Mouse (Mus musculus): ENCODE measurements around the gene Copg1. TPM values are rescaled to one million over a fixed set of nuclear protein-coding genes. Genes with fewer than 3 reads are reported as not detected.

Copg1 gene
- 165 TPM in 2 replicates for polyA plus RNA-seq (2016; fragmentation: Nextera tagmentation; extraction: Ambion mirVana)

- peak; percentile 95 for ATAC-seq (ENCODE audit: low FRiP score)
- peaks cover 9% of the 10 kb centered on the region for H3K4me1 ChIP-seq
- H3K27me3 ChIP-seq, result no peaks in the 10 kb centered on the region
- peak within 1 kb of the TSS; percentile 70 for H3K27ac ChIP-seq
- no peaks in the 10 kb centered on the region for H3K9me3 ChIP-seq (replicated peaks)
- H3K36me3 ChIP-seq, result peaks cover 30% of the 10 kb centered on the region
- peak within 1 kb of the TSS; percentile 91 for H3K9ac ChIP-seq
- WGBS, result under 1% methylated on average over 31 of the region's 31 CpGs
- H3K4me3 ChIP-seq, result peak within 1 kb of the TSS; percentile 78
- H3K4me2 ChIP-seq (replicated peaks), result peak within 1 kb of the TSS; percentile 89
These were observed at the start of gene Copg1 for GRCm38 (mm10) chr6:87887594-87888233. Gene Copg1, plus strand, starts transcription at chr6:87887814.

GRCm38 (mm10) chr6:87838551-87839197 is 48.9 kb upstream of the Copg1 start, which contains the start of gene Isy1:
Gene Isy1, minus strand, starts transcription at chr6:87838798.
- Histone ChIP-seq H3K27ac (peak within 1 kb of the TSS; percentile 93), H3K4me3 (peak within 1 kb of the TSS; percentile 55), H3K9me3 (replicated peaks) (no peaks in the 10 kb centered on the region), H3K9ac (peak within 1 kb of the TSS; percentile 87), H3K27me3 (no peaks in the 10 kb centered on the region), H3K4me1 (peaks cover 11% of the 10 kb centered on the region), H3K4me2 (replicated peaks) (peak within 1 kb of the TSS; percentile 86), H3K36me3 (peaks cover 39% of the 10 kb centered on the region)
- ATAC-seq (ENCODE audit: low FRiP score), result peak; percentile 97
- WGBS, result under 1% methylated on average over 46 of the region's 46 CpGs

- 69% methylated on average over 11 of the region's 11 CpGs for WGBS
- Histone ChIP-seq H3K9ac (no peak overlapping the region), H3K4me1 (peaks cover 11% of the 10 kb centered on the region), H3K27ac (no peak overlapping the region), H3K4me2 (replicated peaks) (no peak overlapping the region), H3K36me3 (peaks cover 40% of the 10 kb centered on the region), H3K4me3 (no peak overlapping the region), H3K9me3 (replicated peaks) (no peaks in the 10 kb centered on the region), H3K27me3 (no peaks in the 10 kb centered on the region)
- no peak for ATAC-seq (ENCODE audit: low FRiP score)
These were observed 47.7 kb upstream of the Copg1 start for GRCm38 (mm10) chr6:87839797-87840341.

- ATAC-seq (ENCODE audit: low FRiP score), result no peak
- Histone ChIP-seq H3K36me3 (peaks cover 39% of the 10 kb centered on the region), H3K4me1 (peaks cover 11% of the 10 kb centered on the region), H3K27me3 (no peaks in the 10 kb centered on the region), H3K9ac (no peak overlapping the region), H3K9me3 (replicated peaks) (no peaks in the 10 kb centered on the region), H3K4me2 (replicated peaks) (no peak overlapping the region), H3K4me3 (no peak overlapping the region), H3K27ac (no peak overlapping the region)
- 80% methylated on average over 8 of the region's 8 CpGs for WGBS
These were observed 46.0 kb upstream of the Copg1 start for GRCm38 (mm10) chr6:87841635-87842034.

GRCm38 (mm10) chr6:87842254-87842653 is 45.4 kb upstream of the Copg1 start:
- Histone ChIP-seq H3K4me1 (peaks cover 6% of the 10 kb centered on the region), H3K4me2 (replicated peaks) (no peak overlapping the region), H3K9me3 (replicated peaks) (no peaks in the 10 kb centered on the region), H3K9ac (no peak overlapping the region), H3K27me3 (no peaks in the 10 kb centered on the region), H3K27ac (no peak overlapping the region), H3K36me3 (peaks cover 39% of the 10 kb centered on the region), H3K4me3 (no peak overlapping the region)
- no peak for ATAC-seq (ENCODE audit: low FRiP score)
- 16% methylated on average over 1 of the region's 1 CpGs for WGBS

GRCm38 (mm10) chr6:87845031-87845695 is 42.5 kb upstream of the Copg1 start:
- 93% methylated on average over 13 of the region's 13 CpGs for WGBS
- ATAC-seq (ENCODE audit: low FRiP score), result no peak
- Histone ChIP-seq H3K4me3 (no peak overlapping the region), H3K9ac (no peak overlapping the region), H3K9me3 (replicated peaks) (no peaks in the 10 kb centered on the region), H3K27me3 (no peaks in the 10 kb centered on the region), H3K4me1 (peaks cover 16% of the 10 kb centered on the region), H3K4me2 (replicated peaks) (no peak overlapping the region), H3K27ac (no peak overlapping the region), H3K36me3 (peaks cover 39% of the 10 kb centered on the region)

- Histone ChIP-seq H3K9me3 (replicated peaks) (no peaks in the 10 kb centered on the region), H3K4me3 (no peak overlapping the region), H3K27ac (no peak overlapping the region), H3K9ac (no peak overlapping the region), H3K4me2 (replicated peaks) (no peak overlapping the region), H3K4me1 (peaks cover 19% of the 10 kb centered on the region), H3K36me3 (peaks cover 35% of the 10 kb centered on the region), H3K27me3 (no peaks in the 10 kb centered on the region)
- no peak for ATAC-seq (ENCODE audit: low FRiP score)
- 83% methylated on average over 1 of the region's 1 CpGs for WGBS
These were observed 40.8 kb upstream of the Copg1 start for GRCm38 (mm10) chr6:87846813-87847212.

- H3K4me1 ChIP-seq, result peaks cover 19% of the 10 kb centered on the region
- peak overlapping the region; percentile 99 for H3K9ac ChIP-seq
- H3K27me3 ChIP-seq, result no peaks in the 10 kb centered on the region
- WGBS, result under 1% methylated on average over 8 of the region's 8 CpGs
- no peaks in the 10 kb centered on the region for H3K9me3 ChIP-seq (replicated peaks)
- peaks cover 9% of the 10 kb centered on the region for H3K36me3 ChIP-seq
- peak overlapping the region; percentile 76 for H3K4me2 ChIP-seq (replicated peaks)
- ATAC-seq (ENCODE audit: low FRiP score), result no peak
- H3K27ac ChIP-seq, result peak overlapping the region; percentile 93; the same call in 1 of the 2 replicates
- H3K4me3 ChIP-seq, result peak overlapping the region; percentile 100
These were observed 37.8 kb upstream of the Copg1 start for GRCm38 (mm10) chr6:87849780-87850154.

GRCm38 (mm10) chr6:87850155-87850899 is 37.3 kb upstream of the Copg1 start:
- Histone ChIP-seq H3K27ac (peak overlapping the region; percentile 93), H3K9me3 (replicated peaks) (no peaks in the 10 kb centered on the region), H3K4me2 (replicated peaks) (peak overlapping the region; percentile 76), H3K9ac (peak overlapping the region; percentile 99), H3K27me3 (no peaks in the 10 kb centered on the region), H3K4me3 (peak overlapping the region; percentile 100), H3K4me1 (peaks cover 19% of the 10 kb centered on the region), H3K36me3 (peaks cover 3% of the 10 kb centered on the region)
- WGBS, result under 1% methylated on average over 73 of the region's 73 CpGs
- ATAC-seq (ENCODE audit: low FRiP score), result peak; percentile 87

- peak within 1 kb of the TSS; percentile 100 for H3K4me3 ChIP-seq
These were observed 36.6 kb upstream of the Copg1 start, which contains the start of gene Cnbp for GRCm38 (mm10) chr6:87850900-87851614. Gene Cnbp, minus strand, starts transcription at chr6:87851106.

GRCm38 (mm10) chr6:87851871-87852270 is 35.7 kb upstream of the Copg1 start:
- WGBS, result 86% methylated on average over 6 of the region's 6 CpGs
- Histone ChIP-seq H3K36me3 (no peaks in the 10 kb centered on the region), H3K4me1 (peaks cover 19% of the 10 kb centered on the region), H3K9ac (no peak overlapping the region), H3K4me2 (replicated peaks) (no peak overlapping the region), H3K27ac (no peak overlapping the region), H3K27me3 (no peaks in the 10 kb centered on the region), H3K4me3 (no peak overlapping the region), H3K9me3 (replicated peaks) (no peaks in the 10 kb centered on the region)
- no peak for ATAC-seq (ENCODE audit: low FRiP score)

More at GRCm38 (mm10) chr6:87850900-87851614, 36.6 kb upstream of the Copg1 start, which contains the start of gene Cnbp:
- peak; percentile 98 for ATAC-seq (ENCODE audit: low FRiP score)
- H3K9ac ChIP-seq, result peak within 1 kb of the TSS; percentile 99
- H3K27me3 ChIP-seq, result no peaks in the 10 kb centered on the region
- peak within 1 kb of the TSS; percentile 93 for H3K27ac ChIP-seq
- no peaks in the 10 kb centered on the region for H3K9me3 ChIP-seq (replicated peaks)
- H3K36me3 ChIP-seq, result no peaks in the 10 kb centered on the region
- peaks cover 19% of the 10 kb centered on the region for H3K4me1 ChIP-seq
- under 1% methylated on average over 55 of the region's 55 CpGs for WGBS
- H3K4me2 ChIP-seq (replicated peaks), result peak within 1 kb of the TSS; percentile 76

Measured in hindbrain, embryonic 12.5 days (tissue).